Mouse (Mus musculus) c-Kit-positive CD71-negative TER-119-negative erythroid progenitor cells, embryonic 14.5 days (primary cell): ENCODE data around the gene Slc25a45.
"Not testable (repeated sequence)": the region's sequence is repeated elsewhere in the genome, so short reads cannot be mapped to it uniquely, and the experiment has no call there.

Experiments used
- DNase-seq: peaks from one replicate; pipeline ENCODE4 v3.0.0-alpha.2; 2013; ENCODE audit warnings: low read depth

The Slc25a45 gene

DNA sequence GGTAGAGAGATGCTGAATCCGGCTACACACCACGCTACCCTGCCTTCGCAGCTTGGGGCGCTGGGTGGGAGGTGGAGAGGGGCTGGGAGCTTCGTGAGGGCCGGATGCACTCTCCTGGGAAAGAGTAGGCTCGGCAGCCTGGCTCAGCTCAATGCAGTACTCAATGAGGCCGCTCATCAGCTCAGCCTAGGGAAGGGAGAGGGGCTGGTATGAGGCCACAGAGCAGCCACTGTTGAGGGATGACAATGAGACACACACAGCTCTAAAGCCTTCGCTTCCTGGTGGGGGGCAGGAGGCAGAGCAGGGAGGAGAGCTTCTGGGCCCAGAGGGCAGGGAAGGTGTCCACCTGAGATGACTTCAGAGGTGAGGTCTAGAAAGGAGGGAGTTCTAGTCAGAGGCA is 21.0 kb upstream of the Slc25a45 start:
- DNase-seq, result no peak

DNA sequence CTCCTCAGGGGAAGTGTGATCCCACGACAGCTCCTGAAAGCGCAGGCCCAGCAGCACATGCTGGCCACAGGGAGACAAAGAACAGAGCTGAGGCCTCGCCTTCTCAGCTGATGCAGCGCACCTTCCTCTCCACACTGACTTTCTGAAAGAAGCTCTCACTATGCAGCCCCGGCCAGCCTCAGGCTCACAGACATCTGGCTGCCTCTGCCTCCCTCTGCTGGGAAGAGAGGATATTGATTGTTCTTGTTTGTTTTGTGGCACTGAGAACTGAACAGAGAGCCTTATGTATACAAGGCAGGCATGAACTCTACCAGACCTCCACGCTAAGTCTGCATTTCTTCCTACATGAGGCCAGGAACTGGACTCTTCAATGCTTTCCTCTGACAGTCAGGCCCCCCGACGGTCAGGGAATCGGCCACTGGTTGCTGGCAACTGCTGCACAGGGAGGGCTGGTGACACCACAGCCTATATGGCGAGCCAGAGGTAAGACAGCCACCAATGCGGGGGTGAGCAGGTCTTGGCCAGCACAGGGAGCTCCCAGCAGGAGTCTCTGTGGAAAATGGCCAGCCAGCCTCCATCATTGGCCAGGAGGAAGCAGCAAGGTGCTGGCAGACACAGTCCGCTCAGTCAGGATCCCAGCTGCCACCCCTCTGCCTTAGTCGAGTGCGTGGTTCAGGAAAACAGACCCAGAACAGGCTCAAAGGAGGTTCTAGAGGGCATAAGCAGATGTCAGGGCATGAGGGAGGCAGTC is 15.1 kb upstream of the Slc25a45 start:
- no peak for DNase-seq

DNA sequence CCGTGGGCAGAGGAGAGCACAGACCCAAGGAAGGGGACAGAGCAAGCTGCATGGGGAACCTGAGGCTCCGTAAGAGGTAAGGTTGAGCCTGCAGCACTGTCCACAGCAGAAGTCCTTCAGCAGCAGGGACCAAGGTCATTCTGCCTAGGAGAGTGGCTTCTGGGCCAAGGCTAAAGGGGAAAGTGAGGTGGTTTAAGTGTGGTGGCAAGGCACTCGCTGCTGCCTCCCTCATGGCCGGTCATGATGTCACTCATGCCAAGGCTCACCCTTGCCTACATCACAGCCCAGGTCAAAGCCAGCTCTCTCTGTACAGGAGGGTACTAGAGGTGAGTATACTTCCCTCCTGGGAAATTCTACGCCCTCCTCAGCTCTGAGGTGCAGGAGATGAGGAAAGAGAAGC is 13.8 kb upstream of the Slc25a45 start:
- no peak for DNase-seq

DNA sequence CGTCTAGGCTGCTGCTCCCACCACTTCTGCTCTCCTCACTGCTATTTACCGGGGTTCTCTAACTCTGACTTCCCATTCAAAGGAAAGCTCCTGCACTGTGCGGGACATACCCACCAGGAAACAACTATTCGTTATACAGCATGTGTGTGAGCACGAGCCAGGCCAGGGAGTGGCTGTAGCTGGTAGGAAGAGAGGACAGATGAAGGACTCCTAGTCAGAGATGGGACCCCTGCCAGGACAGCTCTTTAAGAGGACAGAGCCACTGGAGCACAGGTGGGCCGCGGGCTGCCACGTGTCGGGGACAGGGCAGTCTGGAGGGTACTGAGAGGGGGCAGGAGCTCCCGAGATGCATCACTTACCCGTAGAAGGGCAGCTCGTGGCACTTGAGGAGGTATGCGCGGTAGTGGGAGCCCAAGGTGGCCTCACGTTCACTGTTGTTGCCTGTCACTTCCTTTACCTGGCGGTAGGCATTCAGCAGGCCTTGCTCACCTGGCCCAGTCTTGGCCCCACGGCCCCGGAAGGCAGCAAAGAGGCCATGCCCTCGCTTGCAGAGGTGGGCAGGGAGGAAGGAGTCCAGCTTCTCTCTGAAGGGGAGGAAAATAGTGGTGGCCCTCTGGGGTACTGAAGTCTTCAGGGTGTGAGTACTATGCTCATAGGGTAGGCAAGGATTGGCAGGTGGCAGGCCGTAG is 12.8 kb upstream of the Slc25a45 start:
- DNase-seq, result no peak

DNA sequence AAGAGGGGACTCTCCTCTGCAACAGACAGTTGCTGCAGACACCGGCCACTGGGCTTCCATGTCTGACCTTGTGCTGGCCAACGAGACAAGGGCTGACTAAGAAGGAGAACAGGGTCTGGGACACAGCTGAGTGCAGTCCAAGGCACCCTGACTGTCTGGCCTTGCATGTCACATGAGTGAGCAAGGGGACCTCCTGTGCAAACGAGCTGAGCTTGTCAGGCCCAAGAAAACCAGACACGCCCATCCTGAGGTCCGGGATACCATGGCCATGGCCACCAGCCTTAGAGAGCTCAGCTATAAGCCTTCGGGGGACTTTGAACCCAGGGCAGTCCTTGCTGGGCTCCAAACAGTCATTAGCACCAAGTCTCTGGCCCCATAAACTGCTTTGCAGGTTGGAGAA is 9.5 kb upstream of the Slc25a45 start:
- no peak for DNase-seq

DNA sequence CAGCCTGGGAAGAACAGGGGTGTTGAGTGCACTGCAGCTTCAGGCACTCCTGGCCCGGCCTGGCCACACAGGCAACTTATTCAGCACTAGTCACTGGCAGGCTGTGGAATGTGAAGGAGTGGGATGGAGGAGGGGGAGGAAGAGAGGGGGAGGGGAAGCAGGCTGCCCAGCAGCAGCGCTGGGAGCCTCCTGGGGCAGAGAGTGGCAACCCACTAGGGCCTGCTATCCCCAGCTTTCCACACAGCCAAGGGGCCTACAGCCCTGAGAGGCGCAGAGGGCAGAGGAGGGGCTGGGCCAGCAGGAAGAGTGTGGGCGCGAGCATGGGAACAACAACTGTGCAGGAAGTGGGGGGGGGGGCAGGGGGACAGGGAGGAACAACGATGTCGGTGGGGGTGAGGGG is 6.3 kb upstream of the Slc25a45 start:
- no peak for DNase-seq

DNA sequence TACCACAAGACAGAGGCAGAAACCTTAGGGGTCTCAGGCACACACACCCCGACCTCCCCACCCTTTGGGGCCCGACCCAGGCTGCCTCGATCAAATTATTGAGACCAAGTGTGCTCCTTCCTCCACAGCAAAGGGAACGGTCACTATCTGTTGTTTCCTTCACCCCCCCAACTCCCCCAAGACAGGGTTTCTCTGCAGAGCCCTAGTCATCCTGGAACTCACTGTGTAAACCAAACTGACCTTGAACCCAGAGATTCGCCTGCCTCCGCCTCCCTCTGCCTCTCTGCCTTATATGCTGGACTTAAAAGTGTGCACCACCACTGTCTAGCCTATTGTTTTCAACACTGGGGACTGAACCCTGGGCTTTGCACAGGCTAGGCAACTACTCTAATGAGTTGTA is 5.9 kb upstream of the Slc25a45 start:
- no peak for DNase-seq

DNA sequence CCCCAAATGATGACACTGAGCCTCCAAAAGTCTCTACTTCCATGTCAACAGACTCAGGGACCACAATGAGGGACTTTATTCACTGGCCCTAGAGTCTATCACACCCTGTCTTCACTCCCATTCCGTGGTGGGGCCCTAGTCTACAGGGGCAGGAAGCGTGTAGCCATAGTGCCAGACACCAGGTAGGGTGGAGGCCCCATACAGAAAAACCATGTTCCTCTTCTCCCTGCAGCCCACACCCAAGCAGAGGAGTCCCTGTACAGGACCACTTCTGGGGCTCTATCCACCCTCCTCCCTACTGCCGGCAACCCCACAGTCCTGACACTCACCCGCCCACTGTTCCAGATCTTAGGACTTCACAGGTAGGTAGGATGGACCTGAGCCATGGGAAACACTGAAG is 5.1 kb upstream of the Slc25a45 start:
- DNase-seq, result no peak

DNA sequence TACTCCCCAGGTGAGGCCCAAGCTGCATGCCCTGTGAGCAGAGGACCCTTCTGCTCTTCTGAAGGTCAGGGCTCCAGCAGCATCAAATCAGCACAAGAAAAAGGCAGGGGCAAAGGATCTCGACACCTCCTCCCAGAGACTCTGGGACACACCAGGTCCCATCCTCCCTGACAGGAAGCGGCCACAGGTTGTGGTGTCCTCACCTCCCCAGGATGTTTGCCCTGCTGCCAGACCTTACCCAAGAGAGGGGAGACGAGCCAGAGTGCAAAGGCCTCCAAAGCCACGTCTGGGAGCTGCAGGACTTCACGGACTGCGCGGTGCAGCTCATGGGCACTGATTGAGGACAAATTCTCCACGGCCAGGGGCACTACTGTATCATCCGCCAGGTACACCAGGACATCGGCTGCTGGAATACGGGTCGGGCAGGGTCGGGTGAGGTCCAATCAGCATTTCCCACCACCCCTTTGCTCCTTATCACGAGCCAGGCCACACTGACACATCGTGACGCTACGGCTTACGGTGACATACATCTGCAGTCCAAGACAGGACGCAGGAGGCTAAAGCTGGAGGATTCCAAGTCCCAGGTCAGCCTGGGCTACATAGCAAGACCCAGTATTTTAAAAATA is 4.6 kb upstream of the Slc25a45 start:
- no peak for DNase-seq

DNA sequence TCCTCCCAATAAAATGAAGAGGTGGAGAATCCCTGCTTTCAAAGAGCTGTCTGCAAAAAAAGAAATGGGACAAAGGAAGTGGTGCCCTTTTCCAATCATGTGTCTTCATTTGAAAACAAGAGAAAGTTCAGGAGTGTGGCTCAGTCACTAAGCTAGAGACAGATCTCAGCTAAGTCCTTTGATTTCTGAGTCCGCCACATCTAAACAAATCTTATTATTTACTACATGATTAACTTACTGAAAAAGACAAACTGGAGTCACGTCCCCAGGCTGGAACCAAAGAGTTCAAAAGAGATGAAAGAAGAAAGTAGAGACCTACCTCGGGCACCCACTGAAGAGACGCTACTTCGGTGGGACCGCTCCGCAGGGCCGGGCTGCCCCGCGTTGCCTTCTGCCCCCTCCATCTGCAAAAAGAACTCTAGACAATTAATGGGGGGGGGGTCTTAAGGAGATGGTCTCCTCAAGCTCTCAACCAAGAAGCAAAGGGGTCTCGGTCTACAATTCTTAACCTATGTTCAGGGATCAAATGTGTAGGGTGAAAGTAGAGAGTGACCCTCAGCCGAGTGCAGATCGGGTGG is 3.1 kb upstream of the Slc25a45 start:
- DNase-seq, result no peak

DNA sequence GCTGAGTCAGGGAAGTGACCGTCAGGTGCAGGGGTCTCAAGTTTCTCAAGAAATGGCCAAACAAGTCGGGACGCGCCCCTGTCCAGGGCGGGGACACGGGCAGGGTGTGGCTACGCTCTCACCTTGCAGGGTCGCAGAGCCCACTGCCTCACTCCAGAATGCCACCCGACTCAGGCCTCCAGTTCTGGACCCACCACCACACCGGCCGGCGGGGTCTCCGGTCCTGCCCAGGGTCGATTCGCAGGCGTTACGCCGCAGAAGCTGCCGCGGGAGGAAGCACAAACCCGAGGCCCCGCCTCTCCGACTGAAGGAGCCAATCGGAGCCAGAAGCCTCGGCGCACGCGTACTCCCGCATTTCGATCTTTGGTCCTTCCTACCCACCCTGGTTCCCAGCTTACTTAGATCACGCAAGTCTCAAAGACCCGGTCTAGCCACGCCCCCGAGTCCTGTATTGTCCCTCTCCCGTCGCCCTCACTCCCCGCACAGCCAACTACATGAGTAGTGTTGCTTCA is 2.6 kb upstream of the Slc25a45 start, which contains the start of gene Frmd8:
TSS of gene Frmd8 (minus strand) at position 306 of the 512 bp plus-strand sequence.
- DNase-seq, result peak; percentile 93

DNA sequence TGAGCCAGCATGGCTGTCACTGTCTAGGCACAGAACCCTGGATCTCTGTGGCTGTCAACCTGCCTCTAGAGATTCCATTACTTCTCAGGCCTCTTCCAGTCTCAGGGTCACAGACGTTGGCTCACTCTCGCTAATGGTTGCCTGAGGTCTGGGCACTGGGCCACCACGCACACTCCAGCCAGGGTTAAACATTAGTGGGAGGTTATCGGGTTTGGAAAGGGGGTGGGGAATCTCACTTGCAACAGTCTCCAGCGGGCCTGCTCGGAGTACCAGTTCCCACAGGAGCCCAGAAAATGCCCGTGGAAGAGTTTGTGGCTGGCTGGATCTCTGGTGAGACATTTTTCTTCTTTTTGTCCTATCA is 734 bp downstream of the Slc25a45 start:
- no peak for DNase-seq

DNA sequence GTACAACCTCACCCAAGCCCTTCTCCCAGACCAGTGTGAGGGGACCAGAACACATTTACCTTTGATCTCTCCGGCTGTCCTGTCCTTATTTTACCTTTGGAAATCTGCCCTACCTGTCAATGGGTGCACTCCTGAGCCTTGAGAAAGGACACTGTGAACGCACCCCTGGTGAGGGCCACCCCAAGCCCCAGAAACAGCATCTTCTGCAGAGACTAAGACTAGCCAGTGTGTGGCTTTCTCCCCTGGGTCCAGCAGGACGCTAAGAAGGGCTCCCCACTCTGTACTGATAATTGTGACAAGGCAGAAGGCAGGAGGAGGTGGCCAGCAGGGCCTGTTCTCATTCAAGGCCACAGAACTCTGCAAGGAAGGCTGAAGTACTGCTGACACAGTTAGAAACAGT is 1.3 kb downstream of the Slc25a45 start:
- no peak for DNase-seq

DNA sequence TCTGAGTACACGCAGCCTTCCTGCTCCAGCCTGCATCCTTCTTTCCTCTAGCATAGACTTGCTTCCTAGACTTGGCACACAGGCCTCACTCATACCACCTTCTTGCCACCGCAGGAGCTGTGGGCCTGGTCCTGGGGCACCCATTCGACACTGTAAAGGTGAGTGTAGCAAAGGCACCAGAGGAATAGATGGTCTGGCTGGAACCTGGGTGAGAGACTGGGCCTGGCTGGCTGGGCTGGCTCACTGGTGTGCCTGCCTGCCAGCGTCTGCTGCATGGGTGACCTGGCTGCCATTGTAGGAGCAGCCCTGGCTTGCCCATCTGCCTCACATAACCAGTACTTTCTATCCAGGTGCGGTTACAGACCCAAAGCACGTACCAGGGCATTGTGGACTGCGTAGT is 2.1 kb downstream of the Slc25a45 start:
- DNase-seq, result no peak

DNA sequence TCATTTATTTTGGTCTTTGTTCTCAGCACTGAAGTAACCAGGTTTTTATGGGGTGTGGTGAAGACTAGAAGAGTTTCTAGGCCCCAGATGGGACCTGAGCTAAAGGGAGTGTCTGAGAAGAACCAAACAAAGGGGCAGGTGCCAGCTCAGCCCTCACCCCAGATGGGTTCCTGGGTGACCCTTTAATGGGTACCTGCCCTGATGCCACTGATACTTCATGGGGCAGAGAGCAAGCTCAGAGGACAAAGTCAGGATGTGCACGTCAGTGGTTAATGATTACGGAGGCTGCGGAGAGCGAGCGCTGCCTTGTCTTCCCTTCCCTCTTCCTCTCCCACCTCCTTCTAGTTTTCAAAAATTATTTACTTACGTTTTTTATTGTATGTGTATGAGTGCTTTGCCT is 3.5 kb downstream of the Slc25a45 start:
- no peak for DNase-seq

DNA sequence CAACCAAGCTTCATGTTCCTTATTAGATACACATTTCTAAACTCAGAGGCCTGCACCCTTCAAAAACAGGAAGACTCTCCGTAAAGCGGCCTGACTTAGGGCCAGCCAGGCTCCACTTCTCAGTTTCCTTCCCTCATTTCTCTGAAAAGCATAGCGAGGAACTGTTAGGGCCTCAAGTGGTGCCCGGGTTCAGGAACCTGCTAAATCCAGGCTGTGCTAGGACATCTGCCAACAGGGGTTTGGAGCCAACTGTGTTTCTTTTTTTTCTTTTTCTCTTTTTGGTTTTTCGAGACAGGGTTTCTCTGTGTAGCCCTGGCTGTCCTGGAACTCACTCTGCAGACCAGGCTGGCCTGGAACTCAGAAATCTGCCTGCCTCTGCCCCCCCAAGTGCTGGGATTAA is 4.5 kb downstream of the Slc25a45 start:
- DNase-seq, result not testable (repeated sequence)

DNA sequence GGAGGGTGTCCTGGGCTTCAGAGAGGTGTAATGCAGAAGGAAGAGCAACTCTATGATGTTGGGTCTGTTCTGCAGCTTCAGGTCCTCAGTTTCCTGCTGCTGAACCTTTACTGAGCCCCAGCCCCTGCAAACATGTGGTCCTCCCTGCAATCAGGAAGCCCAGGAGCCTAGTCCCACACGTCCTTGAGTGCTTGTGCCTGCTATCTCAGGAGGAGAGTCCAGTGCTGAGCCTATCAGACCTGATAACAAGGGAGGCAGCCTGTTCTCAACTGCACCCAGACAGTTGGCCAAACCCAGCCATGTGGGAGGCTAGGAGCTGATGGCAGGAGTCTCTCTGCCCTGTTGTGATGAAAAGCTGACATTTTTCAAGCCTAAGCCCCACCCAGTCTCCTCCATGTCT is 6.3 kb downstream of the Slc25a45 start:
- no peak for DNase-seq

DNA sequence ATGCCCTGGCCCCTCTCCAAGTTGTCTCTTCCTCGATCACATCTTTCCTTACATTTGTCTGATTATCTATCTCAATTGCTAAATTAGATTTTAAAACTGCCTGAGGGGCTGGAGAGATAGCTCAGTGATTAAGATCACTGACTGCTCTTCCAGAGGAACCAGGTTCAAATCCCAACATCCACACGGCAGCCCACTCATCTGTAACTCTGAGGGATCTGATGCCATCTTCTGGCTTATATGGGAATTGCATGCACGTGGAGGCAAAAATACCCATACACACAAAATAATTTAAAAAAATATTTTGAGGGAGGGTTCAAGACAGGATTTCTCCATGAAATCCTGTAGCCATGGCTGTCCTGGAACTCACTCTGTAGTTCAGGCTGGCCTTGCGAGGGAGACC is 8.2 kb downstream of the Slc25a45 start:
- DNase-seq, result no peak

DNA sequence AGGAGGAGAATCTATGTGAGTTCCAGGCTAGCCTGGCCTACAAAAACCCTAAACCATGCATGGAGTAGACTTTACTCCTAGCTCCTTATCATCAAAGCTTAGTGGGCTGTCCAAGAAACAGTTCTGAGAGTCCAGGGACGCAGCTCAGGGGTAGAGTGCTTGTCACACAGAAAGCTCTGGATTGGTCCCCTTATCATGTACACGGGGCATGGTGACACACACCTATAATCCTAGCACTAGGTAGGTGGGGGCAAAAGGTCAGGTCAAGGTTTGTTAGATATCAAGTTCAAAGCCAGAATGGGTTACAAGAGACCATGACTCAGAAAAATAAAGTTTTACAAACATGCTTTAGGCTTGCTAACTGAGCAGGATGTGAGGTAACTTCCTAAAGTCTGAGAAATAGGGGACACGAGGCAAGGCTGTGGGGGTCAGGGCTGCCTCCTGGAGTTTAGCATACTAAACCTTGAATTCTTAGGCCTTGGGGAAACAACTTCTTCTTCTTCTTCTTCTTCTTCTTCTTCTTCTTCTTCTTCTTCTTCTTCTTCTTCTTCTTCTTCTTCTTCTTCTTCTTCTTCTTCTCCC is 9.7 kb downstream of the Slc25a45 start:
- DNase-seq, result no peak

DNA sequence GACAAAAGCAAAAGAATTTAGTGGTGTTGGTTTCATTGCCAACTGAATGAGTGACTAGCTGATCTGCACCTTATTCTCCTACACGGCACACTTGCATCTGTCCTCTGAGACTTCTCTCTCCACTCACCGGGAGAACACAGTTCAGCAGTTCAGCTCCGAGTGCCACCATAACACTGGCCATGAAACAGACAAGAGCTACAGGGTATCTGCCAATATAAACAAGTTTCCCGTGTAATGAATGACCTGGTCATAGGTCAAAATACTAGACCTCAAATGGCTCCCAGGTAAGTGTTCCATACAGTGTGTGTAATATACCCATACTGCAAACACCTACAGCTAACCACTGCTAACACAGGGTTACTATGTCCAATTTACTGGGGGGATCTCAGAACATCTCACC is 11.6 kb downstream of the Slc25a45 start:
- no peak for DNase-seq

DNA sequence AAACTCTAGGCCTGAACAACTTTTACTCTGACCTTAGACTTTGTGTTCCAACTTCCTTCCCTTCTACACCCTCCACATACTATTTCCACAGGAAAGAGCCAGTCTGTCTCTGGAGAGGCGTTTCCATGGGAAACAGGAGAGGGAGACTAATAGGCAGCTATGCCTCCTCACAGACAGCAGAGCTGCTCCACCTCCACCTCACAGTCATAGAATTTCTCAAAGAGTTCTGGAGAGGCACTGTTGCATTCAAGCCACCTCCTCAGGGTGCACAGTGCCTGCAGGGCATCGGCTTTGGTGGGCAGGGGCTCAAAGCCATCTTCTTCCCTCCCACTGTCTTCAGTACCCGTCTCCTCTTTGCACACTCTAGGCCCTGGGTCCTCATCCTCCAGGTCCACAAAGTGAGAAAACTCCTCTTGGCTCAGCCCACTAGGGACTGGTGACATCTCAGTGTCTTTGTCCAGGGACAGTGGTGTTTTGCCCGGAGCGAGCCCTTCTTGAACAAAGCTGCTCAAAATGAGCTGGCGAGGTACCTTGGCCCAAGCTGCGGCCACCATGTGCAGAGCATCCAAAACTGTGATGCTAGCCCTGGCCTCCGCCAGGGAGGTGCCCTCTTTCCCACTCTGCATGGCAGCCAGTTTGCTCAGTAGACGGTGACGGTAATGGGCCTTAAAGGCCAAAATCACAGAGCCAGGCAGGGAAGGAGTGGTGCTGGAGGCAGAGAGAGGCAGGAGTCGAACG is 14.1 kb downstream of the Slc25a45 start:
- DNase-seq, result no peak

DNA sequence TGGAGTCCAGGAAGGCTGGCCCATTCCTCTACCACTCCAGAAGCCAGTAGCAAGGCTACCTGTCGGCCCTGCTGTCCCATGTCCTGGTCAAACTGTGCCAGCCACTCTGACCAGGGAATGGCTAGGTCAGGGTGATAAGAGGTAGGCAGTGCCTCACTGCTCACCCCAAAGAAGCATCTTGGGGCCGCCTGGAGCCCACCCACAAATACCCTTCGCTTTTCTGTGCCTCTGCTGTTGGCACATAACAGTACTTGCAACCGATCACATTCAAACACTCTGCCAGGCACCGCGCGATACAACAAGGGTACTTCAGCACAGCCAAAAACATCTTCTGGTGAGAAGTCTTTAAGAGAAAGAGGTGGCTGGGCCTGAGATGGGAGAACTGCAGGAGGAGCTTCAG is 14.7 kb downstream of the Slc25a45 start:
- DNase-seq, result no peak
